ENCODE assay signal across 7 mouse cellular contexts in genomic region chr2:170153421-170154271, GRCm38 (mm10). TPM values are rescaled to one million over a fixed set of nuclear protein-coding genes. Genes with fewer than 3 reads are reported as not detected.
DNase-seq lines count a peak whose midpoint lies in the region; ATAC-seq and TF ChIP-seq lines count a peak whose summit lies in the region.

No protein-coding gene starts in this region.

- peak; percentile 30; the same call in 1 of the 2 replicates for ATAC-seq in liver, embryonic 15.5 days (ENCODE audit: insufficient read depth)
- no peak for ATAC-seq in neural tube, embryonic 13.5 days (ENCODE audit: low read depth)

- no peaks in the 10 kb centered on the region for H3K27me3 ChIP-seq in liver, embryonic 15.5 days
- H3K27me3 ChIP-seq in neural tube, embryonic 13.5 days: peaks cover 8% of the 10 kb centered on the region

- no peaks in the 10 kb centered on the region for H3K36me3 ChIP-seq in liver, embryonic 15.5 days (replicated peaks)
- H3K36me3 ChIP-seq in neural tube, embryonic 13.5 days: no peaks in the 10 kb centered on the region

- peaks cover 28% of the 10 kb centered on the region for H3K4me1 ChIP-seq in bone marrow macrophage, adult 2 months (ENCODE audit: control insufficient read depth, insufficient read depth, low read length)
- peaks cover 84% of the 10 kb centered on the region for H3K4me1 ChIP-seq in liver, embryonic 15.5 days (replicated peaks)
- H3K4me1 ChIP-seq in neural tube, embryonic 13.5 days (replicated peaks): peaks cover 32% of the 10 kb centered on the region

- TF ChIP-seq POLR2A in bone marrow macrophage, adult 2 months (IDR thresholded peaks at IDR 0.05; ENCODE audit: borderline replicate concordance, low read depth, low read length): no peak; the same call in 1 of the 2 replicates

- intact Hi-C loops in gastrocnemius, postnatal 14 days (cut with DNase I; ENCODE audit: low total_unique reads): no loop called here

- peak overlapping the region; percentile 55 for H3K4me3 ChIP-seq in bone marrow macrophage, adult 2 months (ENCODE audit: insufficient read depth, low read length)
- H3K4me3 ChIP-seq in liver, embryonic 15.5 days (replicated peaks): peak overlapping the region; percentile 68
- peak overlapping the region; percentile 29 for H3K4me3 ChIP-seq in neural tube, embryonic 13.5 days

- TF ChIP-seq CTCF in bone marrow macrophage, adult 2 months (IDR thresholded peaks at IDR 0.05; ENCODE audit: low read depth, low read length): no peak

- peak; percentile 89 for DNase-seq in MEL-GATA-1-ER (ENCODE audit: extremely low read depth, low read depth)
- peak; percentile 50 for DNase-seq in gastrocnemius, postnatal 14 days
- DNase-seq in induced T-regulatory cell, adult 2 months (ENCODE audit: low read depth): peak; percentile 72
- DNase-seq in yolk sac, embryonic 10.5 days (ENCODE audit: low spot score): peak; percentile 58

- under 1% methylated on average over 37 of the region's 37 CpGs for WGBS in liver, embryonic 15.5 days (ENCODE audit: insufficient replicate concordance)
- WGBS in neural tube, embryonic 13.5 days: 3% methylated on average over 37 of the region's 37 CpGs

- no peaks in the 10 kb centered on the region for H3K9me3 ChIP-seq in liver, embryonic 15.5 days (replicated peaks)
- H3K9me3 ChIP-seq in neural tube, embryonic 13.5 days: no peaks in the 10 kb centered on the region

- H3K4me2 ChIP-seq in liver, embryonic 15.5 days: peak overlapping the region; percentile 85
- peak overlapping the region; percentile 57 for H3K4me2 ChIP-seq in neural tube, embryonic 13.5 days

- H3K9ac ChIP-seq in liver, embryonic 15.5 days: peak overlapping the region; percentile 79
- peak overlapping the region; percentile 54 for H3K9ac ChIP-seq in neural tube, embryonic 13.5 days

- peak overlapping the region; percentile 99 for H3K27ac ChIP-seq in bone marrow macrophage, adult 2 months (ENCODE audit: insufficient read depth, low read depth, low read length)
- H3K27ac ChIP-seq in liver, embryonic 15.5 days (replicated peaks): peak overlapping the region; percentile 94
- H3K27ac ChIP-seq in neural tube, embryonic 13.5 days (replicated peaks): no peak overlapping the region

RNA-seq across cellular contexts. Expression of gene Zfp217, which starts 5.7 kb away (rescaled TPM):
- polyA plus RNA-seq in bone marrow macrophage, adult 2 months (2012; ENCODE audit: insufficient read depth, insufficient read length, missing spikeins): 44.0 and 45.3 TPM in 2 replicates
- 10 to 100 TPM in 1 of 2 experiments, 1 to 10 TPM in 1; 7.7 to 10.1 TPM for total RNA-seq in gastrocnemius, postnatal 14 days (2021)
- 3.4 and 4.7 TPM in 2 replicates for polyA plus RNA-seq in liver, embryonic 15.5 days (2015; fragmentation: Nextera tagmentation; extraction: Ambion mirVana)
- 1.3 and 2.0 TPM in 2 replicates for polyA plus RNA-seq in neural tube, embryonic 13.5 days (2015; fragmentation: Nextera tagmentation; extraction: Ambion mirVana)
